Mouse (Mus musculus) spleen, postnatal 36 days (tissue): ENCODE measurements around the gene Tas2r120.
"Not testable (repeated sequence)": the region's sequence is repeated elsewhere in the genome, so short reads cannot be mapped to it uniquely, and the experiment has no call there.

Source experiments
- DNase-seq, 2 experiments: peaks; one replicate each; pipeline ENCODE4 v3.0.0; 2022; ENCODE audit warnings: low spot score in 2 of 2, mixed read lengths in 1 of 2

The Tas2r120 gene

DNA sequence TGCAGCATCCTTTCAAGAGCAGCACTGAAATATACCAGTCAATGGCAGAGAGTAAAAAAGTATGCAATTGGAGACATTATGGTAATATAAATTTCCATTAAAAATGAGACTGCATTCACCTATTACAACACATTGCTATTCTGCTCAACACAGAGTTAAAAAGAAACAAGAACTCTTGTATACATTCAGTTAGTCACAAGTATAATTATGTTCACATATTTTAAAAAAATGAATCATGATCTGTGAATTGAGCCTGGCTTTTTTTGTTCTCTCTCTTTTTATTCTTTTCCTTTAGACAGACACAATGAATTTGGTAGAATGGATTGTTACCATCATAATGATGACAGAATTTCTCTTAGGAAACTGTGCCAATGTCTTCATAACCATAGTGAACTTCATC, at the start of gene Tas2r120:
Gene Tas2r120 (plus strand): TSS at position 301 of the 400 bp plus-strand sequence.
- no peak for DNase-seq

DNA sequence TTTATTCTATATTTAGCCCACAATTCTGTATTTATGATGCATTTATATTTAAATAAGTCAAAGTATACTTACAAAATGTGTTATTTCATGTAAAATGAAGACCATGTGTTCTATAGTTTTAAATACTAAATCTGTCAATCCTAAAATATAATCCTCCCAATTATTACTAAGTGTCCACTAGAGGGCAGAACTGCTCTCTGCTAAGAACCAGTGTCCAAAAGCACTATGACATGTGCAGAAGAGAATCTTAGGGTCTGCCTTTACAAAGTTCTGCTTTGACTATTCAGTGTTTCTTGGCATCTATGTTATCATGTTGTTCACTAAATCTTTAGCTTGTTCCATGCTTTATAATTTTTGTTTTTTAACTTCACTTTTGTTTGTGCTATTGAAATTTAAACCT, 7.4 kb upstream of the Tas2r120 start:
- DNase-seq: no peak

DNA sequence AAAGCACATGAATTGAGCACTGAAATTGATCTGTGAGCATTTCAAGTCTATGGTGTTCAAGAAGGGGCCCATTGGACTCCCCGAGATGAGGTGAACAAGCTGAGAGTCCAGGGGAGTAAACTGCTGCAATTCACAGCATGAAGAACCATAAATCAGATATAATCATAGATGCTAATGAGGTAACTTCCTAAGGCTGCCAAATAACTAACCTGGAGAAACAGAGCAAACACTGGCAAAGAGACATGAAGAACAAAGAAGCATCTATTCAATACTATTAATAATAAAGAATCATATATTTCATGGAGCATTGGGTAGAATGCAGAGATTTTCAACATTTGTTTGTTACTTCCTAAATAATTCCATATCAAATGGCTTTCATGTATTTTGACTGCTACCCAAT, 5.3 kb upstream of the Tas2r120 start, which contains the start of gene A630073D07Rik:
Gene A630073D07Rik (minus strand): TSS at position 101 of the 400 bp plus-strand sequence.
- DNase-seq: no peak

DNA sequence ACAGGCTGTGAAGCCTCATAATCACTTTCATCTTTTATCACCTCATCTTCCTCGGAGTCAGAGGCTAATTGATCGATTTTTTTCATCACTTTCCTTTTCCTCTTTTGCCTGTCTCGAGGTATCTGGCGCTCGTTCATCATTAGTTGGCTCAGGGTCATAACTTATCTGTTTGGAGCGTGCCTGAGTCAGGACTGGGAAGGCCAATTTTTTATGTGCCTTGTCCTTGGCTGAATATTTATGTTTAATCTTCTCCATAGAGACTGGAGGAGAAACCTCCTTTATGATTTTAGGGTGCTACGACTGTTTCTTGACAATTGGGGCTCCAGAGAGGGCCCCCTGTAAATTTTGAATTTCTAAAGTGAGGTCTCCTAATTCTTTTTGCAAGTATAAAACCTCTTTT, 34.8 kb downstream of the Tas2r120 start:
- DNase-seq: not testable (repeated sequence)

DNA sequence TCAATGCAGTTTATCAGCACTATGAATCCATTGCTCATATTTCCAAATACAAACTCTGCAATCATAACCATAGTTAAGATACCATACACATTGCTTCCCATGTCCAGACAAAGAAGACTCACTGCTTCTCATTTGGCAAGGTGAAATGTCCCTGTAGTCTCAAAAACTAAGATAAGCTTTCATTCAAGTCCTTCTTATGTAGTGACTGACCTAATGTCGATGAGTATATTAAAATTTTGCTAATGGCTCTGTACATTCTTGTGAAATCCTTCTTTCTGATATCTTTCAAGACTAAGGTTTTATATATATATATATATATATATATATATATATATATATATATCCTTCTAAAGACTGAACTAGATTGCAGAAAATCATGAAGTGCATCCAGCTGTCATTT, 44.2 kb downstream of the Tas2r120 start, which contains the start of gene Tas2r121:
Gene Tas2r121 (minus strand): TSS at position 101 of the 400 bp plus-strand sequence.
- DNase-seq: no peak
